In genomic region chr3:83994217-83994839, GRCm38 (mm10) we compare ENCODE assay signal across 8 mouse cellular contexts. TPM values are rescaled to one million over a fixed set of nuclear protein-coding genes. Genes with fewer than 3 reads are reported as not detected.
DNase-seq lines count a peak whose midpoint lies in the region; ATAC-seq and TF ChIP-seq lines count a peak whose summit lies in the region.

No protein-coding gene starts in this region.

- peak; percentile 90 for DNase-seq in heart, postnatal 0 days (ENCODE audit: low spot score)
- DNase-seq in heart, postnatal 25 days (ENCODE audit: low spot score), result no peak
- DNase-seq in hindbrain, embryonic 11.5 days (ENCODE audit: low spot score), result peak; percentile 67
- no peak for DNase-seq in liver, embryonic 13.5 days
- no peak for DNase-seq in ovary, postnatal 36 days (ENCODE audit: low spot score)
- DNase-seq in thymus, adult 2 months, result no peak
- DNase-seq in frontal cortex, postnatal 25 days (ENCODE audit: low spot score in 2 of 2), result no peak

- H3K4me3 ChIP-seq in heart, postnatal 0 days (ENCODE audit: low read depth, low read length), result no peak overlapping the region
- H3K4me3 ChIP-seq in hindbrain, embryonic 11.5 days (ENCODE audit: low read depth, low read length), result no peak overlapping the region
- H3K4me3 ChIP-seq in liver, embryonic 13.5 days (replicated peaks), result no peak overlapping the region
- no peak overlapping the region for H3K4me3 ChIP-seq in neural tube, embryonic 15.5 days (replicated peaks)
- no peak overlapping the region for H3K4me3 ChIP-seq in thymus, adult 2 months (ENCODE audit: control insufficient read depth, insufficient read depth, low read length)

- intact Hi-C loops in heart, postnatal 25 days (cut with DNase I), result loop anchor here (5.0 kb wide), 1 partner anchor 47 kb away; no protein-coding TSS in a partner anchor

- H3K9me3 ChIP-seq in heart, postnatal 0 days (replicated peaks; ENCODE audit: control insufficient read depth, low read length), result no peaks in the 10 kb centered on the region
- no peaks in the 10 kb centered on the region for H3K9me3 ChIP-seq in hindbrain, embryonic 11.5 days (ENCODE audit: control insufficient read depth, low read length)
- no peaks in the 10 kb centered on the region for H3K9me3 ChIP-seq in liver, embryonic 13.5 days (replicated peaks)
- H3K9me3 ChIP-seq in neural tube, embryonic 15.5 days (replicated peaks), result no peaks in the 10 kb centered on the region

- no peaks in the 10 kb centered on the region for H3K36me3 ChIP-seq in heart, postnatal 0 days (replicated peaks; ENCODE audit: control insufficient read depth, insufficient read depth, low read length)
- H3K36me3 ChIP-seq in hindbrain, embryonic 11.5 days (ENCODE audit: control insufficient read depth, insufficient read depth, low read length), result no peaks in the 10 kb centered on the region
- peaks cover 3% of the 10 kb centered on the region; the same call in 1 of the 2 replicates for H3K36me3 ChIP-seq in liver, embryonic 13.5 days
- H3K36me3 ChIP-seq in neural tube, embryonic 15.5 days, result no peaks in the 10 kb centered on the region
- no peaks in the 10 kb centered on the region for H3K36me3 ChIP-seq in thymus, adult 2 months (ENCODE audit: control insufficient read depth, insufficient read depth, low read length)

- no peak overlapping the region for H3K4me2 ChIP-seq in heart, postnatal 0 days (ENCODE audit: low read depth, low read length)
- no peak overlapping the region for H3K4me2 ChIP-seq in hindbrain, embryonic 11.5 days (replicated peaks; ENCODE audit: low read depth, low read length)
- H3K4me2 ChIP-seq in liver, embryonic 13.5 days, result no peak overlapping the region
- H3K4me2 ChIP-seq in neural tube, embryonic 15.5 days, result no peak overlapping the region

- peak; percentile 62 for ATAC-seq in heart, postnatal 0 days (ENCODE audit: insufficient read depth, low read depth)
- peak; percentile 73 for ATAC-seq in hindbrain, embryonic 11.5 days (ENCODE audit: low FRiP score)
- peak; percentile 29; the same call in 1 of the 2 replicates for ATAC-seq in liver, embryonic 13.5 days (ENCODE audit: low read depth)
- 0 out of 2 replicates have a peak, but pooled peaks have one; percentile 22 for ATAC-seq in neural tube, embryonic 15.5 days (ENCODE audit: low FRiP score)

- peak overlapping the region; percentile 87 for H3K27ac ChIP-seq in heart, postnatal 0 days (ENCODE audit: low read depth)
- no peak overlapping the region for H3K27ac ChIP-seq in hindbrain, embryonic 11.5 days (ENCODE audit: low read depth, low read length)
- no peak overlapping the region for H3K27ac ChIP-seq in liver, embryonic 13.5 days
- no peak overlapping the region for H3K27ac ChIP-seq in neural tube, embryonic 15.5 days (replicated peaks)
- no peak overlapping the region for H3K27ac ChIP-seq in thymus, adult 2 months (ENCODE audit: control insufficient read depth, insufficient read depth, low read length)

- no peaks in the 10 kb centered on the region for H3K27me3 ChIP-seq in heart, postnatal 0 days (ENCODE audit: control insufficient read depth, insufficient read depth, low read length)
- H3K27me3 ChIP-seq in hindbrain, embryonic 11.5 days (ENCODE audit: control insufficient read depth, insufficient read depth, low read length), result no peaks in the 10 kb centered on the region
- H3K27me3 ChIP-seq in liver, embryonic 13.5 days, result no peaks in the 10 kb centered on the region
- no peaks in the 10 kb centered on the region for H3K27me3 ChIP-seq in neural tube, embryonic 15.5 days (replicated peaks)
- H3K27me3 ChIP-seq in thymus, adult 2 months (ENCODE audit: control insufficient read depth, insufficient read depth, low read length), result no peaks in the 10 kb centered on the region

- H3K4me1 ChIP-seq in heart, postnatal 0 days (ENCODE audit: control insufficient read depth, insufficient read depth), result peaks cover 63% of the 10 kb centered on the region
- peaks cover 12% of the 10 kb centered on the region for H3K4me1 ChIP-seq in hindbrain, embryonic 11.5 days (replicated peaks; ENCODE audit: control insufficient read depth, insufficient read depth, low read length)
- peaks cover 57% of the 10 kb centered on the region for H3K4me1 ChIP-seq in liver, embryonic 13.5 days (replicated peaks)
- H3K4me1 ChIP-seq in neural tube, embryonic 15.5 days, result peaks cover 52% of the 10 kb centered on the region
- H3K4me1 ChIP-seq in thymus, adult 2 months (replicated peaks; ENCODE audit: control insufficient read depth, insufficient read depth, low read length), result peaks cover 19% of the 10 kb centered on the region

- 26% methylated on average over 8 of the region's 8 CpGs for WGBS in heart, postnatal 0 days
- WGBS in hindbrain, embryonic 11.5 days, result 24% methylated on average over 8 of the region's 8 CpGs
- WGBS in liver, embryonic 13.5 days (ENCODE audit: insufficient replicate concordance), result 65% methylated on average over 8 of the region's 8 CpGs
- WGBS in neural tube, embryonic 15.5 days, result 23% methylated on average over 8 of the region's 8 CpGs
- 83% methylated on average over 8 of the region's 8 CpGs for WGBS in thymus, adult 2 months

- no peak for TF ChIP-seq EP300 in heart, postnatal 0 days (IDR thresholded peaks at IDR 0.05; ENCODE audit: low read depth)

- TF ChIP-seq CTCF in heart, postnatal 0 days (IDR thresholded peaks at IDR 0.05; ENCODE audit: low read depth), result peak; percentile 28
- no peak for TF ChIP-seq CTCF in thymus, adult 2 months (IDR thresholded peaks at IDR 0.05; ENCODE audit: borderline replicate concordance, control insufficient read depth, extremely low read depth, insufficient read depth, low read length, poor library complexity)

- TF ChIP-seq POLR2A in thymus, adult 2 months (IDR thresholded peaks at IDR 0.05; ENCODE audit: control insufficient read depth, extremely low read depth, insufficient read depth, low read length, poor library complexity), result no peak

- H3K9ac ChIP-seq in heart, postnatal 0 days (replicated peaks; ENCODE audit: low read depth, low read length), result no peak overlapping the region
- no peak overlapping the region for H3K9ac ChIP-seq in hindbrain, embryonic 11.5 days (ENCODE audit: low read depth, low read length)
- H3K9ac ChIP-seq in liver, embryonic 13.5 days, result no peak overlapping the region
- H3K9ac ChIP-seq in neural tube, embryonic 15.5 days (replicated peaks), result no peak overlapping the region

RNA-seq across cellular contexts. Expression of gene Tmem131l, which starts 45.6 kb away (rescaled TPM):
- 32.6 and 33.4 TPM in 2 replicates for total RNA-seq in heart, postnatal 0 days (2014; rRNA removed; ENCODE audit: low replicate concordance)
- 14.7 and 16.5 TPM in 2 replicates for polyA plus RNA-seq in heart, postnatal 0 days (2015; fragmentation: Nextera tagmentation; extraction: Ambion mirVana)
- total RNA-seq in heart, postnatal 25 days (2021), result 10 to 100 TPM; 19.4 to 20.8 TPM
- 75.8 and 89.0 TPM in 2 replicates for polyA plus RNA-seq in hindbrain, embryonic 11.5 days (2014; fragmentation: Nextera tagmentation; extraction: Ambion mirVana)
- 23.0 and 23.7 TPM in 2 replicates for polyA plus RNA-seq in liver, embryonic 13.5 days (2015; fragmentation: Nextera tagmentation; extraction: Ambion mirVana)
- 43.0 and 71.5 TPM in 2 replicates for polyA plus RNA-seq in neural tube, embryonic 15.5 days (2015; fragmentation: Nextera tagmentation; extraction: Ambion mirVana)
- polyA plus RNA-seq in thymus, adult 2 months (2012; rRNA removed), result 178 and 201 TPM in 2 replicates

Comparison
In these comparisons a context has a peak if more than half of its experiments do, and no peak if none do; other contexts are left out.
1. DNase-seq: peak in heart, postnatal 0 days (single experiment) and hindbrain, embryonic 11.5 days (single experiment); none in heart, postnatal 25 days (single experiment), liver, embryonic 13.5 days (single experiment), ovary, postnatal 36 days (single experiment), thymus, adult 2 months (single experiment) and frontal cortex, postnatal 25 days (0 of 2).
2. ATAC-seq: peak in every context shown above with its lines; median percentile 73 in hindbrain, embryonic 11.5 days; 62 in heart, postnatal 0 days; 29 in liver, embryonic 13.5 days; 22 in neural tube, embryonic 15.5 days.